Mouse (Mus musculus) gastrocnemius, postnatal 25 days (tissue): Measurements from ENCODE around the gene Irf2bpl. TPM values are rescaled to one million over a fixed set of nuclear protein-coding genes. Genes with fewer than 3 reads are reported as not detected.

Source experiments
- DNase-seq: peaks from one replicate; pipeline ENCODE4 v3.0.0; 2022
- total RNA-seq, 2 experiments: library from RNA; stranded (reverse); gene quantifications; 1 replicate in 1 of 2; 2 replicates in 1 of 2; pipeline ENCODE4 v1.2.3; 2021

The Irf2bpl gene
- total RNA-seq, 2 experiments from 2014 or later = 22.0 to 24.0 TPM

DNA sequence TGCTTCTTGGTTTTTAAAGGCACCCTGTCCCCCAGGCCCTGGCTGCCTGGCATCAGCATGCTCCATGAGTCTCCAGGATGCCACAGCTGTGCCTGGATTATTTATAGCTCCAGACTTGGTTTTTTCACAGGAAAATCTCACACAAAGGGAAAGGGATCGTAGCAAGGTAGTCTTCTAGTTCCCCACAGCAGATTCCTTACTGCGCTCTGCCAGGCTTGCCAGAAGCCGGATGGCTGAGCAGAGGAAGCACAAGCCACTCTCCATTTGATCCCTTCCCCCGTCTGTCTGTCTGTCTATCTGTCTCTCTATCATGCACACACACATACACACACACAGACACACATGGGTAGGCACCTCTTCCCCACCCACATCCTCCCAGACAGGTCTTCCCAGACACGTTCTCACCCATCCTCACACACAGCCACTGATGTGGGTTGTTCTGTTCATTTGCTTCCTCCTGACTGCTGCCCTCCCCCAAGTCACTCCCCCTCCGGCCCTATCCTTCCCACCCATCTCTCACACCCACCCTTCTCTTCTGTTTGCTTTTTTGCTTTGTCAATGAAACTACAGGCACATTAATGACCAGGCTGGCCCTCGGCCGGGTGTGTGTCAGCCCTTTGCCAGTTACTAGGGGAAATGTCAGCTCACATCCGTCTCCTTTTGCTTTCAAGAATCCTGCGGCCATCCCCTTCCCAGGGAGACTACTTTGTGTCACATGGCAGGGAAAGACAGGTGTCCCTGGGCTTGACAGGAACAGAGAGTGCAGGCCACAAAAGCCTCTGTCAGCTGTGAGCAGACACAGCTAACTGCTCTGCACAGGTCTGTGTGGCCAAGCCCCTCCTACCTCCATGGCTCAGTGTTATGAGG is 24.4 kb downstream of the Irf2bpl start:
- no peak for DNase-seq

DNA sequence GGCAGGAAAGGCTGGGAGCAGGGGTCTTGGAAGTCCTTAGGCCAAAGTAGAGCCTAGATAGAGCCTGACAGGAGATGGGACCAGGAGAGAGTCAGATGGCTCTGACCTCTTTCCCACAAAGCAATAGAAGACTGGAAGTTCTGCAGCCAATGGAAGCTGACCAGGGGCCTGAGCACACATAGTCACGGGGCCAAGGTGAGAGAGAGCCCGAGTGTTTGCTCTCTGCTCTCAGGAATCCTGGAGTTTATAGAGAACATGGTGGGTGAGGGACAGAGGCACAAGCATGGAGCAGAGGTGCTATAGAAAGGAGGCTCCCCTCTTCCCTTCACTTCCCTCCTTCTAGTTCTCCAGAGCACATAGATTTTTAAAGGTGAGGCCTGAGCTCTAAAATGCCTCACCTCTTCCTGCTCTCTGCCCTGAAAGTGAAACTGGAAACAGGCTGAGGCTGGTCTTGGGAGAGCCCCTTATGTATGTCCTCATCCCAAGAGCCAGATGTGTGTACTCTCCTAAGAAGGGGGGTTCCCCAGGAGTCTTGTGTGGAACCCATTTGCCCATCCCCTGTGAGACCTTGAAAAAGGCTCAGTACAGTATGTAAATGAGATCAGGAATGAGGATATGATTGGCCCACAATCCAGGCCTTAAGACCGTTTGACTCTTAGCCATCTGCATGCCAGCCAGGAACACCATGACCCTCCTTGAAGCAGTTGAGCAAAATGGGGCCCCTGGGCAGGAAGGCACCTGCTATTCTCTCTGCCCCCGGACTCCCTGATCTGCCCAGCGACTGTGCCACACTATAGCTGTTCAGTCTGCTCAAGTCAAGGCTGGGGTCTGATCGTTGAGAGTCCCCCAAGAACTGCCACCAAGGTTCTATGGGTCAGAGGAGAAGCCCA is 25.4 kb downstream of the Irf2bpl start:
- DNase-seq = no peak

DNA sequence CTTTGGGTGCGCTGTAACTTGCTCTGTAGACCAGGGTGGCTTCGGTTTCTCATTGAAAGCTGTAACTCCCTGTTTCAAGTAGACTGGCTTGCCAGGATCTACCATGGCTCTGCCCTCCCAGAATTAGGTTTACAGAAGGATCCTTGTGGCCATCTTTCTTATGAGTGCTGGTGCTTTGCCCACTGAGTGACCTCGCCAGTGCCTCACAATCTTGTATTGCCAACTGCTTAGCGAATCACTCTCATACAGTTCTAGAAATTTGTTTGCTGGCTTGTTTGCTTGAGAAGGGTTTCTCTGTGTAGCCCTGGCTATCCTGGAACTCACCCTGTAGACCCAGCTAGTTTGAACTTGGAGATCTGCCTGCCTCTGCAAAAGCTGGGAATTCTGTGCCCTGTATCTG is 26.1 kb downstream of the Irf2bpl start:
- no peak for DNase-seq

DNA sequence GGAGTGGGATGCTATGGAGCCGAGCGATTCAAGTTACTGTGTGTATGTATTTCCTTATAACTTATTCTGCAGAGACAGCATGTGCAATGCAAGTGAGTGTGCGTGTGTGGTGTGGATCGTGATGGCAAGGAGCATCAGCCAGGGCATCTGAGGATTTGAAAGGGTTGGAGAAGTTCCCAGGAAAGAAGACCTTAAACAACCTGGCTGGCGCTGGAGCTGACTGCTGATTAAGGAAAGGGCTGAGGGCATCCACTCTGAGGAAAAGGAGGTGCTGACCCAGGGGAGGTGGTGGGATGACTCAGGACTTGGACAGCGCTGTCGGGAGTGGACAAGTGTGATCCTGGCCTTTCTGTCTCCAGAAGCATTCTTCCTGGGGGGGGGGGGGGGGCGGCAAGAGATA is 27.3 kb downstream of the Irf2bpl start:
- peak; percentile 66 for DNase-seq

DNA sequence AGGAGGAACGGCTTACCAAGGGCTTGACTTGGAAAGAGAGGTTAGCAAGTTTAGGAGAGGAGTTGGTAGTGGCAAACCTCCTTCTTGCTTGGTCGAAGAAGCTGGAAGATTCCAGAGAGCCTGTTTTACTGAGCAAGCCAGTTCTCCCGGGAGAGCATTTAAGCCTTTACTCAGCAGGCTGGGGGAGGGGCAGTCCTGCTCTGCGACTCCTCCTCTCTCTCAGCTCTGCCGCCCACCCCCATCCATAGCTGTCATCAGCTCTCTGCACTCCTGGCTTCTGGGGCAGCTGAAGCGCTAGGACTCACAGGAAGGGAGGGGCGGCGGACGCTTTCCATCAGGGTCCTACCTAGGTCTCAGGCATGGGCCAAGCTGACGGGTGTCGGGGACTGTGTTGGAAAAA is 28.9 kb downstream of the Irf2bpl start:
- peak; percentile 46 for DNase-seq

DNA sequence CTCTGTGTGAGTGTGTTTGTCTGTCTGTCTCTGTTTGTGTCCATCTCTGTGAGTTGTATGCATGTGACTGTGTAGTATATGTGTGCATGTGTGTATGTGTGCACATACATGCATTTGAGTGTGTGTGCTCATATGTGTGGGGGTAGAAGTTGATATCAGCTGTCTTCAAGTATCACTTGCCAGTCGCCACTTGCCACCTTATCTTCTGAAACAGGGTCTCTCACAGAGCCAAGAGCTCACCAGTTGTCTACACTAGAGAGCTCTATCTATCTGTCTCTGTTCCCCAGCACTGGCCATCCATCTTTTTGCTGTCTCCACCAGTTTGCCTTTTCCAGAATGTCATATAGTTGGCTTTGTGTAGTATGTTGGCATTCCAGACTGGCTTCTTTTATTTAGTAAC is 31.1 kb downstream of the Irf2bpl start:
- DNase-seq = no peak

DNA sequence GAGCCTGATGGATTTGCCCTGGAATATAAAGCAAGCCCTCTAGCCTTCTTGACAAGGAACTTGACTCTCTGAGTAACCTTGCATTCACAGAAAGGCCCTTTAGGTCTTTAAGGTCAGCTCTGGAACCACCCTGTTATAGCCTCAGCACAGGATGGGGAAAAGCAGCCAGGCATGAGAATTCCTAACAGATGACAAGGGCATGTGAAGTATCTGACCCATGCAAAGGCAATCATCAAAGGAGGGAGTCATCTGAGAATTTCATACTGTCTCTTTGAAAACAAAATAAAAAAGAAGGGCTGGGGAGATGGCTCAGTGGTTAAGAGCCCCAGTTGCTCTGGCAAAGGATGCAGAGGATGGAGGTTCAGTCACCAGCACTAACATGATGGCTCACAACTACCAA is 33.3 kb downstream of the Irf2bpl start:
- DNase-seq = no peak

DNA sequence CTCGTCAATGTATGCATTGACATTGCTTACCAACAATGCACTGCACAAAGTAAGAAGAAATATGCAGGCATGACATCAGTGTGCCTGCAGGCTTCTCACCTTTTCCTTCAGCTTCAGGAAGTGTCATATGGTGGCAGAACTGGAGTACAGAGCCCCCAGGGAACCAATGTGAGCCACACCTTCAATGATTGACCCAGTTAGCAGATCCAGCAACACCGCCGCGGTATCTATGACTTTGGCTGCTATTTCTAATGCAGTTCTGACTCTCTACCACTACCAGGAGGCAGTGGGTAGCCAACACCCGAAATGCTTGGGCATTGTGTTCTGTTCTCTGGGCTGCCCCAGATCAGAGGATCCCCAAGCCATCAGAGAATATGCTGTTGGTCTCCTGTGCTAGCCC is 33.9 kb downstream of the Irf2bpl start:
- DNase-seq = no peak

DNA sequence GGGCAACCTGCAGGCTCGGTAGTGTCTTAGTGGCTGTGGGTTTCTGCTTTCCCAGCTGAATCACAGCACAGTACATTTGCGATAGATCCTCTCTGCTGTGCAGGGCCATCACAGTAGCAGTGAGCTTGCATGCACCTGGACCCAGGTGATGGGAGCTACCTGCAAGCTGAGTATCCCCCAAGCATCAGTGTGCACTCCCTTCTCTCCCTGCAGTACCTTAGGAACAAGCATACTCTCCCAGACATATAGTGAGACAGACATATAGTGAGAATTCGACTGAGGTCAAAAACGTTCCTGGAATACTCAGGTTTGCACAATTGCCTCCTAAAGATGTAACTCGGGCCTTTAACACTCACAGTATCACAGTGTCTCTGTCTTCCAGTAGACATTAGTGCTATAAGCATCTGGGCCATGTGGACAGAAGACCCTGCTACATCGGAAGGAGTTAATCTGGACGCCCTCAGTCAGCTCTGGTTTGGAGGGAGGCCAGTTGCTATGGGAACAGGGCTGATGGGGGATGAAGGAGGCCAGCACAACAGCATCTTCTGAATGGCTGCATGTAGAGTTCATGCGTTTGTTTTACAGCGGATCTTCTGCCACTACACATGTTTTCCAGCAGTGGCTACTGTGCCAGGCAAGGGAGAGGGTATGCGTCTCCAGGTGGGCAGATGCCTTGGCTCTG is 34.5 kb downstream of the Irf2bpl start:
- no peak for DNase-seq

DNA sequence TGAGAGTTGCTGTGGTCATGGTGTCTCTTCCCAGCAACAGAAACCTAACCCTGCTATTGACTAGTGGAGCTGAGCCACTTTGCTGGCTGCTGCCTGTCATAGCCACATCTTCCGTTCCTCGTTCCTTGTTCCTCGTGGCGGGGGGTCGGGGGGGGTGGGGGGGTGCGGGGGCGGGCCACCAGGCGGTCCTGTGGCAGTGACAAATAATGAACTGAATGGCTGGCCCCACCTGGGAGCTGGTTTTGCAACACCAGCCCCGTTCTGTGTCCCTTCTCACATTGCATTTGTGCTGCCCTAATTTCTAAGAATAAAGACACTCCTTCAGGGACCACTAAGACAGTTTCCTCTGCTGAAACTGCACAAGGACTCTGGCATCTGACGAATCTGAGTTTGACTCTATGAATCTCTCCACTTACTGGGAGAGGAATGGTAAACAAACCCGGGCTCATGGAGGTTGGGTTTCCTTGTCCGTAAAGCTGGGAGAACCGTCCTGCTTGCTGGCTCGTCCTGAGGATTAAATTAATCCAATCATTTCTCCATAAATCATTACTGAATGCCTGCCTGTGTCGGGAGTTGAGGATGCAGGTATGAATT is 41.6 kb downstream of the Irf2bpl start:
- DNase-seq = no peak

DNA sequence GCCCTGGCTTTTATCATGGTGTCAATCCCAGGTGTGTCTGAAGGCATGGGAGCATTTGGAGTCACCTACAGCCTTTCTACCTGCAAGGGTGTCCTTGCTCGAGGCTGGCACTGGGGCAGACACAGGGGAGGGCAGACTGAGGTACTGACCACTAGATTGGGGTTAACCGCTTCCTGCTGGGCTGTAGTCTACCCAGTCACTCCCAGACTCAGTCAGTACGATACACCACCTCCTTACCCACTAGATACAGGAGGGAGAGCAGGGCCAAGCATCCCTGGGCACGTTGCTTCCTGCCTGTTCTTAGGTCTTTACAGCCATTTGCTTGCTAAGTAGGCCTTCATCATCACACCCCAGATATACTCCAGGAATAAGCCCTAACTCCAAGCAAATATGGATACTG is 44.1 kb downstream of the Irf2bpl start:
- no peak for DNase-seq

DNA sequence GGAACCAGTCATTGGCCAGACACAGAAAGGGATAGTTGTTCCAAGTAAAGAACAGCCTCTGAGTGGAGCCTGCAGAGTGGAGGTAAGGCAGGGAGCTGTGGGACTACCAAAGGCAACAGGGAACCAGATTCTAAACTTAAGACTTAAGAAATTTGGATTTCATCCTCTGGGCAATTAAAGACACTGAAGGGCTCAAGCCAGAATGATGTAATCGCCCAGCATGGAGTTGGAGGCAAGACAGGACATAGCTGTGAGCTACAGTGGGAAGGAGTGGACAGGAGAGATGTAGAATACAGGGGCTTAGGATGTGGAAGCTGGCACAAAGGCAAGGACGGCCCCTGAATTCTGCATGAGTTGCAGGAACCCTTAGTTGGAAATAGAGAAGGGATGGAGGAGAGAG is 46.4 kb downstream of the Irf2bpl start:
- no peak for DNase-seq

DNA sequence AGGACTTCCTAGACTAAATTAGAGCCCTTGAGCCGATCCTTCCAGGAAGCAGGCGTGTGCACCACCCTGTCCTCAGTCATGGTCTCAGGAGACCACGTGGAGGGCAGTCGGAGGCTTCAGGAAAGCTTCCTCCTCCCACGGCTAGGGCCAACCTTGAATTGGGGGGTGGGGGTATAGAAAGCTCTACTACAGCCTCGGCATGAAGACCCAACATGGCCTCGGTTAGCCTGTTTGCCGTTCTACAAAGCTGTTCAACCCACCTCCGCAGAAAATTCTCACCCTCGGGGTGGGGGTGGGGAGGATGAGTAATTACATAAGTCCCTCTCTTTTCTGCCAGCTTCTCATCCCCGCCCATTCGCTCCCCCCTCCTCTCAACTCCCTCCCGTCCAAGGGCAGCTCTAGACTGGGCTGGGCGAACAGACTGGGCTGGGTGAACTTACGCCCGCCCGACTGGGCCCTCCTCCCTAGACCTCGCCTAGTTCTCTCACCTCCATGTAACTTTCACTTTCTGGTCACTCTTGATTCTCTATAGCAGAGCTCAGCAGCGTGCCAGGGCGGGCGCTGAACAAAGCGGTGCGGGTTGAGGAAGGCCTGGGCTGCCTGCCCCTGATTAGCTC is 48.1 kb downstream of the Irf2bpl start:
- peak; percentile 90 for DNase-seq

DNA sequence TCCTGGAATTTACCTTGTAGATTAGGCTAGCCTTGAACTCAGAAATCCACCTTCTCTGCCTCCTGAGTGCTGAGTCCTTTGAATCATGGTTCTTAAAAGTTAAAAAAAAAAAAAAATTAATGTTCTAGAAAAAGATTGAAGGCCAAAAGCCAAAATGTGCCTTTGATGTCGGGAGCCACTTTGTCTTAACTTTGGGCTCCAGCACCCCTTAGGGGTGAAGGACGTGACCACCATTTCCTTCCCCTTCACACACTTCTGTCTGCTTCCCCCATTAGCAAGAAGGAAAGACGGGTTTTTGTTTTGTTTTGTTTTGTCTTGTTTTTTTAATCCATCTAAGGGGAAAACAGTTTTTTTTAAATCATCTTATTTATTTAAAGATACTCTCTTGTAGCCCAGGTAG is 48.7 kb downstream of the Irf2bpl start:
- DNase-seq = no peak

DNA sequence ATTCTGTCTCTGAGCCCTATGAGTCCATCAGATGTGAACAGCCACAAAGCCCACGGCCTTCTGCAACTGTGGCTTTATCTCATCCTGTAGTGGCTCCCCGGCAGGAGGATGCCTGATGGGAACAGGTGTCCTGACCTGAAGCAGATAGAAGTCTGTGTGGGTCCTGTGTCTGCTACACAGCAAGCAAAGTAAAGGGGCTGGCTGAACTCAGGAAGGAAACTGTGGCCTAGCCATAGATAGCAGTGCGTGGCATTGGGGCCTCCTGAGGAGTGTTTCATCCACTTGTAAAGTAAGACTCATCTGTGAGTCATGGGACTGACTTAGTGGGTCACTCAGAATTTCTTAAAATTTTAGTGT is 50.2 kb downstream of the Irf2bpl start:
- no peak for DNase-seq

DNA sequence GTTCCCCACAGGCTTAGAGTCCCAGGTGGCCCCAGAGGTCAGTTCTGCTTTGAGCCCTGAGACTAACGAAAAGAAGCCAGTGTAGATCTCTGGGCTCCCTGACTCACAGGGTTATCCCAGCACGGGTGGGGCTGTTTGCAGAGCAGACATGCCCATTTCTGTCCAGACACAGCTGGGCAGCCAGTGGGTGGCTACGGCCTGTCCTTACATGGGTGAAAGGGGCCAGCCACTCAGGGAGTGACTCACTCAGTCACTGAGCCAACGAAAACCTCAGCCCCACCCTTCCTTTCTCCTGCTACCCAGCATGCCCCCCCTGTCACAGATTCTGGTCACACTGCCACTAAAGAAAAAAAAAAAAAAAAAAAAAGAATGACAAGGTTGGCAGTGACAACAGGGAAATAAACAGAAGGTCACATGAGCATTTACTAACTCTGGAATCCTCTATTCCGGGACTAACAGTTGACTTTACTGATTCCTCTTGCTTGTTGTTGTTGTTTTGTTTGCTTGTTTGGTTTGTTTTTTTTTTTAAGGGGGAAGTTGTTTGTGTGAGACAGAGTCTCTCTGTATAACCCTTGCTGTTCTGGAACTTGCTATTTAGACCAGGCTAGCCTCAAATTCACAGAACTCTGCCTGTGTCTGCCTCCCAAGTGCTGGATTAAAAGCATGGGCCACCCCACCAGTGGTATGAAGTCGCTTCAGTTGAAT is 50.7 kb downstream of the Irf2bpl start:
- peak; percentile 89 for DNase-seq

DNA sequence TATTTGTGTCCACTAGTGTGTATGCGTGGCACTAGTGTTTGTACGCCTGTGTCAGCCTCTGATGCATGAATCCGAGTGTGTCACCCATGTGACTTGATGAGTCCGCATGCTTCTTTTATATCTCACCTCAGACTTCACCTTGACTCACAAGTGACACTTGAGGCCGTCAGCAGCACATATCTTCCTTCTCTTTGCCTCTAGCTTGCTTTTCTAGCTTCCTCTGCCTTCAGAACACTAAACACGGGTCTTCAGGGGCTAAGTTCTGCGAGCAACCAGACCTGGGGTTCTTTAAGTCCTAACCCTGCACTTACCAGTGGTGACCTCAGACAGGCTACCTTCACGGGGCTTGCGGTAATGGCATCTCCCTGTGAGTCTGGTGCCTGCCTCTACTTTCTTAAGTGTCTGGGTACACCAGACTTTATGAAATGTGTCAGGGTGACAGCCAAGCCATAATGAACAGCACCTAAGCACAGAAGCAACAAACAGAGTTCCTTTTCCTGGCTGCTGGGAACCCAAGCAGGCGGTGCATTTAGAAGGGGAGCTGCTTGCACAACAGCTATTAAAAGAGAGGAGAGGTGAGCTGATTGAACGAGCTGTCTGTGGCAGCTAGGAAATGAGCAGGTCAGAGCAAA is 51.9 kb downstream of the Irf2bpl start:
- DNase-seq = no peak

DNA sequence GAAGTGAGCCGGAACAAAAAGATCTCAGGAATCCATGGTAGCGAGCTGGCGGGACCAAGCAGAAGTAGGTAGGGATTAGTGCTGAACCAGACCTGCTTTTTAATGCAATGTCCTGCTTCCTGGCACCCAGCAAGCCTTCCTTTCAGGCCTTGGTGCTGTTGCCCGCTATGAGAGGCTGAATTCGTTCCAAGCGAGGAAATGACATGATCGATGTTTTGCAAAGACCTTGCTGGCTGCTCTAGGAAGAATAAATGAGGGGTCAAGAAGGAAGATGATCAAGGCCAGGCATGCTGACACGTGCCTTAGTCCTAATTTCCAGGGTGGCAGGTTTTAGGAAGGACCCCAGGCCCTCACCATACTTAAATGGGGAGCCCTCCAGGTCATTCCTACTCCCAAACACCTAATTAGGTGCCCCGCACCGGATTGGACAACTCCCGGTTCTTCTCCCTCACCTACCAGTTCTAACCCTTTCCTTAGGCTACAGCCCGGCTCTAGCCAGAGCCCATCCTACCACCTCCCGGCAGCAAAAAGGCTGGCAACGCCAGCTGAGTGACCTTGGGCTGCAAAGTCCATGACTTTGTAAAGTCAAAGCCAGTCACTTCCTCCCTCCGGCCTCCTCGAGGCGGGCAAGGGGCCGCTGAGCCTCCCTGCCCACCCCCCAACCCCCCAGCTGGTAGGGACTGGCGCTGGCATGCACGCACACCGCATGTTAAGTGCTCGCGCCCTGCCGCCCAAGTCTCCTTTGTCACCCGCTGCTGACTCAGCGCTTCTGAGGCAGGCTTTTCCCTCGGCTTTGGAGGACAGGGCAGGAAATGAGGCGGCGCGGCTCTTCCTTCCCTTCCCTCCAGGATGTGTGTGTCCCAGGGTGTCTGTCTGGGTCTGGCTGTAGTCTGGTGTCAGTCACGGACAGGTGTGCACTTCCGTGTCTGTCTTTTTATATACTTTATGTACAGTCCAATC is 52.7 kb downstream of the Irf2bpl start:
- DNase-seq = peak; percentile 64
